Mouse (Mus musculus) stomach, embryonic 15.5 days (tissue): ENCODE measurements around the gene Mier1. TPM values are rescaled to one million over a fixed set of nuclear protein-coding genes. Genes with fewer than 3 reads are reported as not detected.
A peak's percentile ranks its signal among the peaks of the same experiment; 100 is the strongest.
"Not testable (repeated sequence)": the region's sequence is repeated elsewhere in the genome, so short reads cannot be mapped to it uniquely, and the experiment has no call there.

Experiments used
- ATAC-seq: fragments of 200-750 bp; cut with Nextera tagmentation; 2 replicates; pipeline ENCODE4 v1.8.0; 2017; ENCODE audit warnings: low read depth, moderate number of reproducible peaks, moderate TSS enrichment; ENCODE audit not compliant: insufficient read depth, low FRiP score
- H3K27ac ChIP-seq: fragments of 300-500 bp; sonication (generic); 2 replicates; pipeline ENCODE4 v1.5.1; 2015; ENCODE audit warnings: mild to moderate bottlenecking, inconsistent platforms
- H3K27me3 ChIP-seq: fragments of 300-500 bp; sonication (generic); replicated peaks from 2 replicates; pipeline ENCODE4 v1.6.1; 2015; ENCODE audit warnings: inconsistent platforms
- H3K36me3 ChIP-seq: fragments of 300-500 bp; sonication (generic); 2 replicates; pipeline ENCODE4 v1.6.1; 2015; ENCODE audit warnings: inconsistent platforms
- H3K4me1 ChIP-seq: fragments of 300-500 bp; sonication (generic); 2 replicates; pipeline ENCODE4 v1.6.1; 2015; ENCODE audit warnings: inconsistent platforms
- H3K4me2 ChIP-seq: fragments of 300-500 bp; sonication (generic); 2 replicates; pipeline ENCODE4 v1.6.1; 2015; ENCODE audit warnings: mild to moderate bottlenecking, inconsistent platforms
- H3K4me3 ChIP-seq: fragments of 300-500 bp; sonication (generic); replicated peaks from 2 replicates; pipeline ENCODE4 v1.5.1; 2015; ENCODE audit warnings: inconsistent platforms
- H3K9ac ChIP-seq: fragments of 300-500 bp; sonication (generic); 2 replicates; pipeline ENCODE4 v1.6.1; 2015; ENCODE audit warnings: inconsistent platforms
- H3K9me3 ChIP-seq: fragments of 300-500 bp; sonication (generic); 2 replicates; pipeline ENCODE4 v1.6.1; 2016; ENCODE audit warnings: inconsistent platforms
- WGBS: fragments of 180-500 bp; shearing (Covaris S2); methylation state at CpG from one replicate; pipeline ENCODE4 v1.1.7; 2015; 5-methylcytosine and 5-hydroxymethylcytosine counted together
- polyA plus RNA-seq: library from polyadenylated mRNA; unstranded; fragments of >200 nt; fragmentation: Nextera tagmentation; extraction: Ambion mirVana; gene quantifications from 2 replicates; pipeline ENCODE4 v1.2.1, GENCODE M21; 2015

Gene Mier1
- polyA plus RNA-seq, 1 experiment from 2014 or later: 49.3 TPM

GRCm38 (mm10) chr4:103119229-103120027, 5.2 kb downstream of the Mier1 start:
- peak; percentile 68 for ATAC-seq
- under 1% methylated on average over 84 of the region's 111 CpGs for WGBS
- H3K27ac ChIP-seq: peak overlapping the region; percentile 99
- no peaks in the 10 kb centered on the region for H3K27me3 ChIP-seq
- 0 out of 2 replicates have a peak, but pooled peaks cover 3% of the 10 kb centered on the region for H3K36me3 ChIP-seq
- H3K9me3 ChIP-seq: no peaks in the 10 kb centered on the region
- peaks cover 19% of the 10 kb centered on the region for H3K4me1 ChIP-seq
- peak overlapping the region; percentile 63 for H3K4me2 ChIP-seq
- H3K4me3 ChIP-seq: peak overlapping the region; percentile 90
- H3K9ac ChIP-seq: peak overlapping the region; percentile 96

- Histone ChIP-seq H3K9me3 (no peaks in the 10 kb centered on the region), H3K4me3 (peak overlapping the region; percentile 90), H3K4me1 (peaks cover 19% of the 10 kb centered on the region), H3K27ac (peak overlapping the region; percentile 99), H3K9ac (peak overlapping the region; percentile 96), H3K36me3 (0 out of 2 replicates have a peak, but pooled peaks cover 3% of the 10 kb centered on the region), H3K27me3 (no peaks in the 10 kb centered on the region), H3K4me2 (peak overlapping the region; percentile 63)
- WGBS: 8% methylated on average over 4 of the region's 4 CpGs
- no peak for ATAC-seq
Measured at GRCm38 (mm10) chr4:103120028-103120384, 5.8 kb downstream of the Mier1 start.

- Histone ChIP-seq H3K9ac (no peak overlapping the region), H3K4me2 (peak overlapping the region; percentile 63), H3K9me3 (no peaks in the 10 kb centered on the region), H3K36me3 (0 out of 2 replicates have a peak, but pooled peaks cover 3% of the 10 kb centered on the region), H3K4me1 (peaks cover 15% of the 10 kb centered on the region), H3K27ac (peak overlapping the region; percentile 99), H3K4me3 (peak overlapping the region; percentile 90), H3K27me3 (no peaks in the 10 kb centered on the region)
- ATAC-seq: no peak
- WGBS: 19% methylated on average over 3 of the region's 3 CpGs
Measured at GRCm38 (mm10) chr4:103120395-103120794, 6.2 kb downstream of the Mier1 start.

- H3K4me1 ChIP-seq: peaks cover 14% of the 10 kb centered on the region
- no peak overlapping the region for H3K9ac ChIP-seq
- H3K9me3 ChIP-seq: no peaks in the 10 kb centered on the region
- no peak overlapping the region for H3K27ac ChIP-seq
- 0 out of 2 replicates have a peak, but pooled peaks cover 3% of the 10 kb centered on the region for H3K36me3 ChIP-seq
- H3K27me3 ChIP-seq: no peaks in the 10 kb centered on the region
- H3K4me3 ChIP-seq: no peak overlapping the region; the same call in 1 of the 2 replicates
- WGBS: 77% methylated on average over 9 of the region's 9 CpGs
- peak overlapping the region; percentile 63 for H3K4me2 ChIP-seq
- ATAC-seq: no peak
Measured at GRCm38 (mm10) chr4:103120874-103121389, 6.7 kb downstream of the Mier1 start.

GRCm38 (mm10) chr4:103123086-103123485, 8.9 kb downstream of the Mier1 start:
- WGBS: 59% methylated on average over 2 of the region's 2 CpGs
- Histone ChIP-seq H3K9ac (no peak overlapping the region), H3K27me3 (no peaks in the 10 kb centered on the region), H3K4me2 (no peak overlapping the region), H3K36me3 (no peaks in the 10 kb centered on the region), H3K9me3 (no peaks in the 10 kb centered on the region), H3K27ac (no peak overlapping the region), H3K4me1 (peaks cover 16% of the 10 kb centered on the region), H3K4me3 (no peak overlapping the region)
- no peak for ATAC-seq

- H3K27ac ChIP-seq: no peak overlapping the region
- no peak overlapping the region for H3K4me3 ChIP-seq
- H3K9ac ChIP-seq: no peak overlapping the region
- H3K27me3 ChIP-seq: no peaks in the 10 kb centered on the region
- no peaks in the 10 kb centered on the region for H3K36me3 ChIP-seq
- H3K9me3 ChIP-seq: no peaks in the 10 kb centered on the region
- H3K4me1 ChIP-seq: peaks cover 16% of the 10 kb centered on the region
- H3K4me2 ChIP-seq: no peak overlapping the region
- no peak for ATAC-seq
Measured at GRCm38 (mm10) chr4:103123606-103124005, 9.4 kb downstream of the Mier1 start.

- Histone ChIP-seq H3K9ac (no peak overlapping the region), H3K27ac (no peak overlapping the region), H3K27me3 (no peaks in the 10 kb centered on the region), H3K4me2 (no peak overlapping the region), H3K9me3 (no peaks in the 10 kb centered on the region), H3K4me3 (no peak overlapping the region), H3K4me1 (0 out of 2 replicates have a peak, but pooled peaks cover 4% of the 10 kb centered on the region), H3K36me3 (peaks cover 3% of the 10 kb centered on the region; the same call in 1 of the 2 replicates)
- no peak for ATAC-seq
- WGBS: 82% methylated on average over 4 of the region's 4 CpGs
Measured at GRCm38 (mm10) chr4:103126533-103126932, 12.3 kb downstream of the Mier1 start.

- peaks cover 6% of the 10 kb centered on the region for H3K36me3 ChIP-seq
Measured at GRCm38 (mm10) chr4:103136946-103137345, 22.8 kb downstream of the Mier1 start.

GRCm38 (mm10) chr4:103146339-103146738, 32.1 kb downstream of the Mier1 start:
- no peak for ATAC-seq
- H3K4me2 ChIP-seq: no peak overlapping the region
- H3K4me3 ChIP-seq: no peak overlapping the region
- H3K27ac ChIP-seq: no peak overlapping the region
- WGBS: 46% methylated on average over 5 of the region's 5 CpGs
- no peaks in the 10 kb centered on the region for H3K27me3 ChIP-seq
- peaks cover 21% of the 10 kb centered on the region for H3K36me3 ChIP-seq
- no peak overlapping the region for H3K9ac ChIP-seq
- H3K4me1 ChIP-seq: no peaks in the 10 kb centered on the region
- H3K9me3 ChIP-seq: no peaks in the 10 kb centered on the region

More at GRCm38 (mm10) chr4:103136946-103137345, 22.8 kb downstream of the Mier1 start:
- Histone ChIP-seq H3K27ac (no peak overlapping the region), H3K4me1 (no peaks in the 10 kb centered on the region), H3K27me3 (no peaks in the 10 kb centered on the region), H3K9ac (no peak overlapping the region), H3K9me3 (no peaks in the 10 kb centered on the region), H3K4me2 (no peak overlapping the region), H3K4me3 (no peak overlapping the region)
- 62% methylated on average over 1 of the region's 1 CpGs for WGBS
- no peak for ATAC-seq

GRCm38 (mm10) chr4:103151946-103152345, 37.8 kb downstream of the Mier1 start:
- no peak overlapping the region for H3K27ac ChIP-seq
- peaks cover 39% of the 10 kb centered on the region for H3K36me3 ChIP-seq
- WGBS: 84% methylated on average over 5 of the region's 5 CpGs

GRCm38 (mm10) chr4:103158781-103159180, 44.6 kb downstream of the Mier1 start:
- 95% methylated on average over 4 of the region's 4 CpGs for WGBS
- Histone ChIP-seq H3K27ac (no peak overlapping the region), H3K36me3 (peaks cover 27% of the 10 kb centered on the region), H3K4me1 (no peaks in the 10 kb centered on the region), H3K27me3 (no peaks in the 10 kb centered on the region), H3K4me2 (no peak overlapping the region), H3K9me3 (no peaks in the 10 kb centered on the region), H3K9ac (no peak overlapping the region), H3K4me3 (no peak overlapping the region)
- ATAC-seq: no peak

More at GRCm38 (mm10) chr4:103151946-103152345, 37.8 kb downstream of the Mier1 start:
- H3K27me3 ChIP-seq: no peaks in the 10 kb centered on the region
- no peaks in the 10 kb centered on the region for H3K4me1 ChIP-seq
- no peak overlapping the region for H3K9ac ChIP-seq
- H3K9me3 ChIP-seq: no peaks in the 10 kb centered on the region
- H3K4me2 ChIP-seq: no peak overlapping the region
- ATAC-seq: no peak
- H3K4me3 ChIP-seq: no peak overlapping the region

GRCm38 (mm10) chr4:103166198-103166597, 52.0 kb downstream of the Mier1 start:
- not testable (repeated sequence) for H3K4me2 ChIP-seq, H3K4me3 ChIP-seq, H3K27ac ChIP-seq, H3K4me1 ChIP-seq, H3K36me3 ChIP-seq, H3K27me3 ChIP-seq, ATAC-seq, H3K9ac ChIP-seq, H3K9me3 ChIP-seq
- WGBS: 96% methylated on average over 1 of the region's 1 CpGs
